Mouse (Mus musculus) ES-E14 (cell line): ENCODE measurements at regions not wholly inside any gene's neighbourhood (a gene's known extent, or its start where the extent isn't known, plus 50 kb on each side); places are given as distances from the start of the nearest gene placed in this dataset.

Source experiments
- HCFC1 ChIP-seq: IDR thresholded peaks from 2 replicates; pipeline ENCODE4 v1.6.1; 2012; ENCODE audit warnings: low read length, inconsistent platforms, borderline replicate concordance; ENCODE audit not compliant: insufficient read depth
- MAFK ChIP-seq: IDR thresholded peaks from 2 replicates; pipeline ENCODE4 v1.6.1; 2014; ENCODE audit warnings: mild to moderate bottlenecking, low read depth, low read length, inconsistent platforms; ENCODE audit not compliant: insufficient read depth
- ZNF384 ChIP-seq: IDR thresholded peaks from 2 replicates; pipeline ENCODE4 v1.6.1; 2012; ENCODE audit warnings: low read depth, low read length, inconsistent platforms

- TF ChIP-seq ZNF384 (no peak), HCFC1 (no peak), MAFK (no peak)
Observed at GRCm38 (mm10) chr10:96957019-96957418, 340.2 kb downstream of the Btg1 start.
